Mouse (Mus musculus): ENCODE results near the gene Gca.

GRCm38 (mm10) chr2:62743098-62743497 is 79.0 kb downstream of the Gca start:
- TF ChIP-seq GATA1 (IDR thresholded peaks at IDR 0.05; ENCODE audit: low read length) (no peak), TAL1 (IDR thresholded peaks at IDR 0.05; ENCODE audit: low read length) (no peak)

Data from erythroblast, embryonic 14.5 days (primary cell).